Mouse (Mus musculus): ENCODE results near the gene Prss36. TPM values are rescaled to one million over a fixed set of nuclear protein-coding genes. Genes with fewer than 3 reads are reported as not detected.
A peak's percentile ranks its signal among the peaks of the same experiment; 100 is the strongest.

Prss36 gene
- total RNA-seq, 2 experiments from 2014 or later = 6.4 to 8.1 TPM

DNA sequence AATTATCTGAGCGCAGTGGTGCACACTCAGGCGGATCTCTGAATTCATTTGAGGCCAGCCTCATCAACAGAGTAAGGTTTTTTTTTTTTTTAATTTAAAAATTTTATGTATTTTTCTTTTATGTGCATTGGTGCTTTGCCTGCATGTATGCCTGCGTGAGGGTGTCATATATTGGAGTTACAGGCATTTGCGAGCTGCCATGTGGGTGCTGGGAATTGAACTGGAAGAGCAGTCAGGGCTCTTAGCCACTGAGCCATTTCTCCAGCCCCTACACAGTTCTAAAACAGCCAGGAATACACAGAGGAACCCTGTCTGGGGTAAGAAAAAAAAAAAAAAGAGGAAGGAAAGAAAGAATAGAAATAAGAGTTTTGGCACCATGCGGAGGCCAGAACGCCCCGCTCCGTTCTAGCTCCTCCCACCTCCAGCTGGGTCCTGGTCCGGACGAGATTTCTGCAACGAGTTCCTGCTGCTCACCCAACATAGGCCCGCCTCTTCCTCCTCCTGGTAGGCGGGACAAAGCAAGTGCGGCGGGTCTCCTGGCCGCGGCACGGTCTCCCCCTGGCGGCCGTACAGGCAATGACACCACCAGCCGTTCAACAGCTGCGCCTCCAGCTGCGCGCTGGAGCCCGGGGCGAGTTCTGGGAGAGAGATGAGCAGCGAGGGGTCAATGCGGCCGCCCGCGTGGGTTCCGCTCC is 11.3 kb downstream of the Prss36 start:
- DNase-seq (ENCODE audit: low spot score in 2 of 2) = peak; percentile 88 to 94

DNA sequence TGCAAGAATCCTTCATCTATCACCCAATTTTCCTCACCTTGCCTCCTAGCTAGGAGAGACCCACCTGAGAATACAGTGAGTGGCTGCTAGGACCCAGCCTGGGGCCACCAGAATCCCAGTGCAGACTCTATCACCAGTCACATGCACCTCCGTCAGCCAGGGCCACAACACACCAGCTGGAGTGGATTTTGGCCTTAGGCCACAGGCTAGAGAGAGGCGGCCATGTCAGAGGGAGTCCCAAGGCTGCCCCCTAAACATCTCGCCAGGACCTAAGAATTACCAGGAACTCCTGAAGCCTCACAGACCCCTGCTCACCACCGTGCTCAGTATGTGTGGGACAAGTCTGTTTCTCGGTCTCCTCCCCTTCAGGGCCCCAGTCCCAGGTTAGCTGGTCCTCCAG is 12.4 kb downstream of the Prss36 start:
- no peak for DNase-seq (ENCODE audit: low spot score in 2 of 2)

DNA sequence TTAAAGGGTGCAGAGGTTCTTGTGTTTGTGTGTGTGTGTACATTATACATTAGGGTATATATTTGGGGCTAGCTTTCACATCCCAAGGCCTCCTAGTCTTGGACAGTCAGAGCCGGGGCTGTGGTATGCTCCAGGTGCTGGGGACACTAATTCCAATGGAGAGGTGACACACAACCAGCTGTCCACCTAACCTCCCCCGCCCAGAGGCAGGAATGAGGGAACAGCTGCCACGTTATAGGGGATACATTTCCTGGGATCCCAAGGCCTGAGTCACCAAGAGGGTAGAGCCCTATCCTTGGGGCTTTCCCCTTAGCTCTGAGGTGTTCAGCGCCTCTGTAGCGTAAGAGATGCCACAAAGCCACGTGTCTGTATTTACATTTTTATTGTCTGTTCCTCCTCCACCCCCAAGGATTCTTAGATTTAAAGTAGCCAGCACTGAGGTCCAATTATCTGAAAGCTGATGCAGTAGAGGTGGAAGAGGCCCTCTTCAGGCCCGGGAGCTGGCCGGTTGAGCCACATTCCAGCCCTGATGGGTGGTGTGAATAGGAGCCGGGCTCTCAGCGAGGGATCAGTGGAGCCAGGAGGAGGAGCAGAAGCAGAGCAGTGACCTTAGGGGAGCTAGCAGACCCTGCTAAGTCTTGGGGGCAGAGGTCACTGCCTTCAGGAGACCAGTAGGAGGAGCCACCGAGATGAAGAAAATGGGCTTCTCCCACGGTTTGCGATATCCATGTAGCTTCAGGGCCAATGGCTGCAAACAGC is 14.1 kb downstream of the Prss36 start:
- no peak for DNase-seq (ENCODE audit: low spot score in 2 of 2)

DNA sequence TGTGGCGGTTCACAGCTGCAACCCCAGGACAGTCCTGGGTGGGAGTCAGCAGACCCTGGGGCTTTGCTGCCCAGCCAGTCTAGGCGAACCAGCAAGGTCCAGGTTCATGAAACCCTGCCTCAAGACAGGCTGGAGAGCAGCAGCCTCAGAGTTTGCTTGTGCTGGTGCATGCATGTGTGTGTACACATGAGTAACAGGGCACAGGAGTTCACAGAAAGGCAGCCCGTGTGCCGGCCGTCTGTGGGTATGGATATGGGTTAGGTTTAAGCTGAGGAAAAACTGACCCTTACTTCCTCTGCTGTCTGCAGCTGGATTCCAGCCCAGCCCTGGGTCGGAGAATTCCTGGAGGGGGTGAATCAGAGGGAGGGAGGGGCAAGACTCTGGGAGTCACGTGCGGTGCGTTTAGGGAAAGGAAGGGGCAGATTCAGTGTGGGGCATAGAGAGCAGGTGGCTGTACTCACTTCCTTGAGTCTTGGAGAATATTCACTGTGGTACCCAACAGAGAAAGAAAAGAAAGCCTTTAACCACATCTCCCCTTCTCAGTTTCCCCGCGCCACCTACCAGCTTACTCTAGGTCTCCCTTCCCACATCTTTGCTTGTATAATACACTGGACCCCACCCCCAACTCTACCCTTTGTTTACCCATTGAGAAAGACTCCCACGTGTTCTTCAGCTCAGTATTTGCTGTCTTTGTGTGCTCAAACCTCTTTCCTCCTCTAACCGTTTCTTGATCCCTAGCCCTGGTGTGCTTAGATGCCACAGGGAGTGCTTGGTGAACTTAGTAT is 15.0 kb downstream of the Prss36 start:
- no peak for DNase-seq (ENCODE audit: low spot score in 2 of 2)

DNA sequence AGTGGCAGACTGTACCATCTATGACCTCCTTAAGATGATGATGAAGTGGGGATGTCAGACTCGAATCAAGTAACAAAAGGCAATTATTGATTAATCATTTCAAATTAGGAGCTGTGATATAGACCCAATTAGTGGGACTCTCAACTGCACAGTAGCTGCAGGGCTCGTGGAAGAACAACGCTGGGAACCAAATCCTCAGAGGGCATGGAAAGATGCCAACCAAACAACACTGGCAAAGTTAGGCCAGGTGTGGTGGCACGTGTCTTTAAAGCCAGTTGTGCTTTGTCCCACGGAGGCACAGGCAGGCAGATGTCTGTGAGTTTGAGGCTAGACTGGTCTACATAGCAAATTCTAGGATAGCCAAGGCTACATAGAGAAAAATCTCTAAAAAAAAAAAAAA is 15.9 kb downstream of the Prss36 start:
- no peak for DNase-seq (ENCODE audit: low spot score in 2 of 2)

DNA sequence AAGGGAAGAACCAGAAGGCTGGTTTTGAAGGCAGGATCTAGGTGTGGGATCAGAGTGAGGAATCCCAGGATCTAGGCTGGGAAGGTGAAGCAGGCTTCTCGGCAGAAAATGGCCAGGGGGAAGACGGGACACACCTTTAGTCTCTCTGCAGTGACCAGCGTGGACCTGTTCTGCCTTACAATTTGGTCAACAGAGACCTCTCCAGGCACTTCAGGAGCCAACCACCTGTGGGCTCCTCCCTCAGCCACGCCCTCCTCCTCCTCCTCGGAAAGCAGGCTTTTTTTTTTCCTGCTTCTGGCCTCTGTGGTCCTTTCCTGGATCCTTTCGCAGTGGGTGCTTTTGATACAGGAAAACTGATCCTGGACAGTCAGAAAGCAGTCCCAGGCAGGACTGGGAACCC is 16.6 kb downstream of the Prss36 start, which contains the start of gene Prss8:
TSS of gene Prss8 (minus strand) at position 182 of the 400 bp plus-strand sequence.
- no peak for DNase-seq (ENCODE audit: low spot score in 2 of 2)

DNA sequence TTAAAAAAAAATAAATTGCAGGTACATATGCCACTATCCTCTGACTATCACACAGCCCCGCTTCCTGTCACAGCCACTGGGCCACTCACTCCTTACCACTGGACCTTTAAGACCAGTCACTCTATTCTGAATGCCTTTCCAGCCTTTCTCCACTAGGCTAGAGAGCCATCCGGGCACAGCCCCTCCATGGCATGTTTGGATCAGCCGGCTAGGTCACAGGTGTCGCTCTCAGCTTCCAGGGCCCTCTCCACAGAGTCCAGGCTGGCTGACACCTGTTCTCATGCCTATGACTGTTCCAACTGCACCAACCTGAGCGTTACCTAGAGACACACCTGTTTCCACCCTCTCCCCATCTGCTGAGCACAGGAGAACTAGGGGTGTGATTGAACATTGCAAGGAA is 17.9 kb downstream of the Prss36 start:
- no peak for DNase-seq (ENCODE audit: low spot score in 2 of 2)

DNA sequence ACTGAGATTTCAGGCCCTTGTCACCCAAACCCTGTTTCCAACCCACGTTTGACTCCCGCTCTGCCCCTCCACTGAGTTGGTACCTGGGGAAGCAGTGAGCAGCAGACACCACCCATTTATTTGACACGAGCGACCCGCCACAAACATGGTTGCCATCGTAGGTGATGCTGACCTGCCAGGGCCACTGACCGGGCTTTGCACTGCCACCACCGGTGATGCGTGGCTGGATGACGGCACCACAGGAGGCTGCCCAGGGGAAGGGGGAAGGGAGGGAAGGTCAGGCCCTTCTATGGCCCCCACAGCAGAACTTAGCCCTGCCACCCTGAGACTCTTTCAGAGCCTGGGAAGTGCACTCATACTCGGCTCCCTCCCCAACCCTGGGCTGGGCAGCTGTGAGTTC is 18.8 kb downstream of the Prss36 start:
- no peak for DNase-seq (ENCODE audit: low spot score in 2 of 2)

DNA sequence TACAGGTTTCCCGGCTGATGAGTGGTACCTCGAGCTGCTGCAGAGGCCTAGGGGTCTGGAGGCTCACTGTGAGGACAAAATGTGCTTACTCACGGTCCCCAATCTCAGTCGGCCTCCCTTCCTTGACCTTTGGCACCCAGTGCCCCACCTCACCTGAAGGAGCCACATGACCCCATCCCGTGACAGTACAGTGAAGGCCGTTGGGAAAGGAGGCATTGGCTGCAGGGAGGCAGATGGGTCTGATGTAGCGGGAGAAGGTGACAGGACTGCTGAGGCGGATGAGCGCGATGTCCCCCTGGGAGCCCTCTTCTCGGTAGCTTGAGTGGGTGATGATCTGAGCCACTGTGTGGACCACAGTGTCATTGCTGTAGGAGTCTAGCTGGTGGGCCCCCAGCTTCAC is 19.7 kb downstream of the Prss36 start:
- DNase-seq (ENCODE audit: low spot score in 2 of 2) = no peak

DNA sequence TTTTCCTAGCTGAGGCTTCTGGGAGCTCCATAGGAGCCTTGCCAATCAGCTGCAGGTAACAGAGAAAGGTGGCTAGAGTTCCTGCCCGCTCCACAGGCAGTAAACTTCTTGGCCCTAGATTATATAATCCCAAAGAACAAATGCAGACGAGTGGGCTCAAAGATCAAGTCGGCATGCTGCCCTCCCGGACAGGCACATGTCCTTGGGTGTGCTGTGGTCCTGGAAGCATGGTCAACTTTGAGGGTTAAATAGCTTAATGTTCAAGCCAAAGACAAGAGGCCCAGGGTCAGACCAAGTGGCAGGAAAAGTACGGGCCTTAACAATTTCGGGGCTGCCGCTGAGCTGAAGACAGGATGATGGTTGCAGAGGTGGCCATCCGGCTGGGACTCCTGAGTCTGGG is 20.5 kb downstream of the Prss36 start:
- no peak for DNase-seq (ENCODE audit: low spot score in 2 of 2)

DNA sequence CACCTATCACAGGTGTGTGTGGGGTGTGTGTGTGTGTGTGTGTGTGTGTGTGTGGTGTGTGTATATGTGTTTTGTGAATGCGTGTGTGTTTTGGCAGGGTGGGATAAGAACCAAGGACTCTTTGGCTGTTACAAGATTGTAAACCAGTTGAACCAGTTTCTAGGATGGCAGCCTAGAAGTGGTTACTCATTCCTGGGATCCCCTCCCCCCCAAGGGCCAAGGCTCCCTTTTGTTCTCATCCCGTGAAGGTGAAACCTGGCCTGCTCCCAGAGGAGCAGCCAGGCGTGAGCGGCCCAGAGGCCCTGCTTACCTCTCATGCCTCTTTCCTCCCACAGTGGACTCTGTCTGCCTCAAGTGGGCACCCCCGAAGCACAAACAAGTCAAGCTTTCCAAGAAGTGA is 21.3 kb downstream of the Prss36 start:
- no peak for DNase-seq (ENCODE audit: low spot score in 2 of 2)

DNA sequence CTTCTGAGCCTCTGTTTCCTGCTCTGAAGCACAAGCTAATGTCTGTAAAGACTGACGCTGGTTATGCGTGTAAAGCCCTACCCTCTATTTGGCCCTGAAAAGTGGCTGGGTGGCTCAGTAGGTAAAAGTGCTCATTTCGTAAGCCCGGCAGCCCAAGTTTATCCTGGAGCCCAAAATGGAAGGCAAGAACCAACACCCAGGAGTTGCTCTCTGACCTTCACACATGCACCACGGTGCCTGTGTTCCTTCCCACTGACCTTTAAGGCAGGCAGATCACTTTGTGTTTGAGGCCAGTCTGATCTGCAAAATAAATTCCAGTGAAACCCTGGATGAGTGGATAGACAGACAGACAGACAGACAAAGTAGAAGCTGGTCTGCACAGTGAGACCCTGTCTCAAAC is 22.8 kb downstream of the Prss36 start:
- DNase-seq (ENCODE audit: low spot score in 2 of 2) = no peak

DNA sequence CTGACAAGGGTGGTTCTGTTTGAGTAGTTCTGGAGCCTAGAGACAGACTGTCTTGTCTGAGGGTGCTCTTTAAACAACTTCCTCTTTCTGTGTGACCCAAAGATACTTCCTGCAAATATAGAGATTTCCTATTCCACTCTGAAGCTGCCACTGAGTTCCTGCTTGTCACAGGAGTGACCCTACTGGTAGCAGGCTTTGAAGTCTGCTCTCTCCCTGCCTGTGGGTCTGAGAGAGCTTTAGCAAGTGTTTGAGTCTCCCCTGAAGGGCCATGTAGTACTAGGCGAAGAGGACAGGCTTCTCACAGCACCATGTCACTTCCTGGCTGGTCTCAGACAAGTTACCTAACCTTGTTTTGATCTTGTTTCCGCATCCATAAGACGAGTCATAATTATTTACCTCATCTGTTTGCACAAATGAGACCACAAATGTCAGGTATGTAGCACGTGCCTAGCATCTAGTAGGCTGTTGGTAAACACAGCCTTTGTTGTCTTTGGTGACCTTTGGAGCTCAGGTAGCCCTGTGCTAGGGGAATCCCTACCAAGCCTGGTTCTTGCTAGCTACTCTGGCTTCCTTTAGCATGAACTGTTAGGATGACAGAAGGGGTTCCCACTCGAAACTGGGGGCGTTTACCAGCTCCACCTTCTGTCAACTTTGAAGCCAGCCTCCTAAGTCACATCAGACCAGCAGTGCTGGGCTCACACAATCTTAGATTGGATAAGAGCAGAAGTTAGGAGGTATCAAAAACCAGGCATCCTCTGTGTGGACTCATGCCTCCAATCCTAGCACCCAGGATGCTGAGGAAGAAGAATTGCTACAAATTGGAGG is 23.9 kb downstream of the Prss36 start:
- no peak for DNase-seq (ENCODE audit: low spot score in 2 of 2)

DNA sequence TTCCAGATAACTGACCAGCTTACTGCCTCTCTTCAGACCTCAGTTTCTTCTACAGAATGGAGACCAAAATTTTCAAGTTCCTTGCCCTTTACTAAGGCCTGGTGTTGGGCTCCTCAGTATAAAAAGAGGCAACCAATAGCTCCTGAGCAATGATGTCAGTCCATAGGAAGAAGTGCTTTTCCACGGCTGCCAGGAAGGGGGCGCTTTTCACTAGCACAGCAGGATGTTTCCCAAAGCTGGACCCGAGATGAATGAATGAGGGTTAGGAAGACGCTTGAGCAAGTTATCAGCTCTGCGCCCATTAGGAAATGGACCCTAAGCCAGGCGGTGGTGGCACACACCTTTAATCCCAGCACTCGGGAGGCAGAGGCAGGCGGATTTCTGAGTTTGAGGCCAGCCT is 25.0 kb downstream of the Prss36 start:
- no peak for DNase-seq (ENCODE audit: low spot score in 2 of 2)

DNA sequence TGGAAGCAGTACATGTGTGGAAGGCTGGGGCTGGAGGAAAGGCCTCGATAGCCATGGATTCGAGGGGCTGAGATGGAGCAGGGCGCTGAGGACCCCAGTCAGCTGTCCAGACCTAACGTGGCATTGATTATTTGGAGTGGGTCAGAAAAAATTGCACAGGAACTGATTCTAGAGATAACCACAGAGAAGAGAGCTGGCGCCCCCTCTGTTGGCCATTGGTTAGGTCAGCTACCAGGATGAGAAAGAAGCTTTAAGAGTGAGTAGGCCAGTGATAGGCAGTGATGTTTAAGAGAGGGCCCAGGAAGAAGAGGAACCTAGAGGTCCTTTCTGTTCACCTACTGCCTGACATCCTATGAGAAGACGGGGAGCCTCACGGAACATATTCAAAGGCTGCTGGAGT is 27.2 kb downstream of the Prss36 start:
- no peak for DNase-seq (ENCODE audit: low spot score in 2 of 2)

DNA sequence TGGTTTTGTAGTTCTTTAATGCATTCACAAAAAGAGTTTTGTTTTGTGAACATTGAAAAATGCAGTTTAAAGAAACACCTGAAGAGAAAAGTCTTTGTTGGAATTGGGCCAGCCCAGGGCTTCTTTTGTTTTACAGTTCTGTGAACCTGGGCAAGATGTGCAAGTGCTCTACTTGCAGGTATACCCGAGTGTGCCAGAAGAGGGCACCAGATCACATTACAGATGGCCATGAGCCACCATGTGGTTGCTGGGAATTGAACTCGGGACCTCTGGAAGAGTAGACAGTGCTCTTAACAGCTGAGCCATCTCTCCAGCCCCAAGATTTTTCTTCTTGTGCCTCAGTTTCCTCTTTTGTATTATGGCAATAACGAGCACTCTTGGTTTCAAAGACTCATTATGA is 28.3 kb downstream of the Prss36 start:
- DNase-seq (ENCODE audit: low spot score in 2 of 2) = no peak

DNA sequence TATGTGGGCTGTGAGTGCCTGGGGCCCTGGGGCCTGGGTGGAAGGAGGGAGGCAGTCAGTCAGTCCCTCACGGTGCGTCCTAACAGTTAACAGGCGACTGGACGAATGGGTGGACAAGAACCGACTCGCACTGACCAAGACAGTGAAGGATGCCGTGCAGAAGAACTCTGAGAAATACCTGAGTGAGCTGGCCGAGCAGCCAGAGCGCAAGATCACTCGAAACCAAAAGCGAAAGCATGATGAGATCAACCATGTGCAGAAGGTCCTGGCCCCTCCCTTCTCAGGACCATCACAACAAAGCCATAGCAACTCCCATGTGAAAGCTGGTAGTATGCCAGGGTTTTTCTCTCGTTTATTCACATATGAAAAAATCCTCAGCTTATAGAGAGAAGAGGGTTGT is 31.2 kb downstream of the Prss36 start:
- DNase-seq (ENCODE audit: low spot score in 2 of 2) = no peak

DNA sequence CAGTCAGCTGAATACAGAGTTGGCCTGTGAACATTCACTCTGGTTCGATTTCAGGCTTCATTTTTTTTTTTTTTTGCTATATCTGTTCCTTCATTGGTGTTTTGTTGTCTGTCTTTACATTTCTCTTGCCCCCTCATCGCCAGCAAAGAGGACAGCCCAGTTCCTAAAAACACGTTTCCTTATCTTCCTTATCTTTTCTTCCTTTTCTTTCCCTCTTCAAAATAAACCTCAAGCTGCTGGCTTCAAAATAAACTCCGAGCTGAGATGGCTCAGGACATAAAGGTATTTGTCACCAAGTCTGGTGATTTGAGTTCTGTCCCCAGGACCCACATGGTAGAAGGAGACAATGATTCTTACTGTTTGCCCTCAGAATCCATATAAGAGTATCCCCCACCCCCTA is 33.6 kb downstream of the Prss36 start:
- DNase-seq (ENCODE audit: low spot score in 2 of 2) = no peak

DNA sequence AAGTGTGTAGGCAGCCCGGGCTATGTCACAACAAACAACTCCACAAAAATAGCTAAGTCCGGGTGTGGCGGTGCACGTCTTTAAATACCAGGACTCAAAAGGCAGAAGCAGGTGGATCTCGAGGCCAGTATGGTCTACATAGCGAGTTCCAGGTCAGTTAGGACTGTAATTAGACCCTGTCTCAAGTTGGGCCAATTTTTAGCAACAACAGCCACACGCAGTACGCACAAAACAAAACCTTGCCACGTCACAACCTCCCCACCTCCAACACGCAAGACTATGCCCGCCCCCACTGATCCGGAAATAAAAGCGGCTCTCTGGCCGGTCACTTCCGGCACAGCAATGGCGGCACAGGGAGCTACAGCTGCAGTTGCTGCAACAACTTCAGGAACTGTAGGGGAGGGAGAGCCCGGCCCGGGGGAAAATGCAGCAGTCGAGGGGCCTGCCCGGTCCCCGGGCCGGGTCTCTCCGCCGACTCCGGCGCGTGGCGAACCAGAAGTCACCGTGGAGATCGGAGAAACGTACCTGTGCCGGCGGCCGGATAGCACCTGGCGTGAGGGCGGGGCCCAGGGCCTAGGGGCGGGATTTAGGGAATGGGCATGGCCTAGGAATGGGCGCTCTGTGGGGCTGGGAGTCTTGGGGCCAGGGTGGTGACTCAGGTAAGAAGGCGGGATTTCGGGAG is 34.2 kb downstream of the Prss36 start, which contains the start of gene Kat8:
TSS of gene Kat8 (plus strand) at position 327 of the 682 bp plus-strand sequence.
- peak; percentile 76 to 86 for DNase-seq (ENCODE audit: low spot score in 2 of 2)

DNA sequence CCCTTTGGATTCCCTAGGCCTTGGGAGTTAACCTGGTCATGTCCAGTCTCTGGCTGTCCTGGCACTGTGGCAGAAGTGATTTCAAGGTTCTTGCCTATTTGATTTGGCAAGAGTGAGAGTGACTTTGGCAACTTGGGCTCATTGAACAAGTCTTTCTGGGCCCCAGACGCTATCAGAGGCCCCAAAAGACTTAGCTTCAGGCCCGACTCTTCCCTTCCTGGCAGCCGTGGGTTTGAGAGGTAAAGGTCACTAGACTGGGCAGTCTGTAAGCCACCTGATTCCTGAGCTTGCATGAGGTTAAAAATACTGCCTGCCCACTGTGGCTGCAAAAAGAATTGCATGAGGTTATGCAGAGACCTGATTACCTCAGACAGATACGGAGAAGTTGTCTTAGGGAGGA is 37.9 kb downstream of the Prss36 start:
- DNase-seq (ENCODE audit: low spot score in 2 of 2) = no peak

DNA sequence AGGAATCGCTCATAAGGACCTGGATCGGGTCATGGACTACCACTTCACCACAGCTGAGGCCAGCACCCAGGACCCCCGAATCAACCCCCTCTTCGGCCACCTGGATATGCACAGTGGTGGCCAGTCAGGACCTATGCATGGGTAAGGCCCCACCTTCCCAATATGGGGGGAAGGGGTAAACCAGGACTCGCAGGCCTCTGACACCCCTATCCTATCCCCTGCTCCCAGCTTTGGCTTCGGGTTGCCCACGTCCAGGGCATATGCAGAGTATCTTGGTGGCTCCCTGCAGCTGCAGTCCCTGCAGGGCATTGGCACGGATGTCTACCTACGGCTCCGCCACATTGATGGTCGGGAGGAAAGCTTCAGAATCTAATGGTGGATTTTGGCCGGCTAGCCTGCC is 38.6 kb downstream of the Prss36 start:
- DNase-seq (ENCODE audit: low spot score in 2 of 2) = no peak
